Mouse (Mus musculus) brain, embryonic 14.5 days (tissue): ENCODE data around the gene Grhl3. TPM values are rescaled to one million over a fixed set of nuclear protein-coding genes. Genes with fewer than 3 reads are reported as not detected.
A peak's percentile ranks its signal among the peaks of the same experiment; 100 is the strongest.

Experiments
- DNase-seq: peaks from one replicate; pipeline ENCODE4 v3.0.0-alpha.2; 2011; ENCODE audit warnings: low read depth
- CTCF ChIP-seq: fragments of 200-500 bp; IDR thresholded peaks from 2 replicates; pipeline ENCODE4 v1.5.1; 2012; ENCODE audit warnings: inconsistent platforms, mild to moderate bottlenecking, moderate library complexity, borderline replicate concordance; ENCODE audit not compliant: insufficient read depth, insufficient read length; ENCODE audit errors: extremely low read depth
- POLR2A ChIP-seq: fragments of 200-500 bp; IDR thresholded peaks from 2 replicates; pipeline ENCODE4 v1.6.1; 2012; ENCODE audit warnings: mild to moderate bottlenecking, inconsistent platforms, borderline replicate concordance; ENCODE audit not compliant: poor library complexity, insufficient read depth, insufficient read length, severe bottlenecking; ENCODE audit errors: extremely low read depth
- polyA plus RNA-seq: library from polyadenylated mRNA; depleted of rRNA; stranded (reverse); fragments of >200 nt; gene quantifications from 2 replicates; pipeline ENCODE4 v1.2.3, GENCODE M21; 2012; rRNA removed

Grhl3 gene
- polyA plus RNA-seq, 1 experiment = 1.6 TPM

GRCm38 (mm10) chr4:135495397-135495791 is 78.0 kb downstream of the Grhl3 start:
- TF ChIP-seq POLR2A (no peak), CTCF (no peak)
- no peak for DNase-seq

GRCm38 (mm10) chr4:135494521-135495396 is 78.7 kb downstream of the Grhl3 start, which contains the start of the genes Stpg1 and Nipal3:
Gene Stpg1 (plus strand): TSS chr4:135494790.
Gene Nipal3 (minus strand): TSS chr4:135495038.
- DNase-seq = peak; percentile 98
- TF ChIP-seq CTCF (peak; percentile 65), POLR2A (no peak)

- TF ChIP-seq POLR2A (no peak), CTCF (0 out of 2 replicates have a peak, but pooled peaks have one; percentile 1)
- DNase-seq = peak; percentile 72
Measured at GRCm38 (mm10) chr4:135493691-135494520, 79.5 kb downstream of the Grhl3 start.

GRCm38 (mm10) chr4:135493271-135493670 is 80.2 kb downstream of the Grhl3 start:
- TF ChIP-seq POLR2A (no peak), CTCF (no peak)

More at GRCm38 (mm10) chr4:135493271-135493670, 80.2 kb downstream of the Grhl3 start:
- no peak for DNase-seq

Other genes with a start within 250 kb of the Grhl3 start
- gene Srrm1, start 220.3 kb downstream of the Grhl3 start, polyA plus RNA-seq = 76.9 and 133 TPM in 2 replicates
- 0.81 and 0.86 TPM in 2 replicates for gene Ncmap, start 175.4 kb downstream of the Grhl3 start, polyA plus RNA-seq
- 37.1 and 47.1 TPM in 2 replicates for gene Rcan3, start 139.8 kb downstream of the Grhl3 start, polyA plus RNA-seq
- gene Stpg1, start 78.8 kb downstream of the Grhl3 start, polyA plus RNA-seq = 0.32 and 0.60 TPM in 2 replicates
- gene Nipal3, start 78.6 kb downstream of the Grhl3 start, polyA plus RNA-seq = 16.7 and 27.1 TPM in 2 replicates
- 0.50 and 0.62 TPM in 2 replicates for gene Ifnlr1, start 112.7 kb upstream of the Grhl3 start, polyA plus RNA-seq
- gene Il22ra1, start 154.5 kb upstream of the Grhl3 start, polyA plus RNA-seq = 0.16 and 0.19 TPM in 2 replicates
- 0.10 and 0.15 TPM in 2 replicates for gene Myom3, start 186.1 kb upstream of the Grhl3 start, polyA plus RNA-seq